Mouse (Mus musculus): Measurements from ENCODE around the gene Aars2.

GRCm38 (mm10) chr17:45515806-45516205 is 9.2 kb downstream of the Aars2 start:
- TF ChIP-seq GATA1 (IDR thresholded peaks at IDR 0.05; ENCODE audit: low read depth, low read length) (no peak), POLR2AphosphoS2 (IDR thresholded peaks at IDR 0.05; ENCODE audit: low read length) (no peak), CTCF (IDR thresholded peaks at IDR 0.05 in 2 of 3, conservative IDR thresholded peaks at IDR 0.05 in 1 of 3; ENCODE audit: control insufficient read depth in 1 of 3, insufficient read depth in 1 of 3, low read depth in 2 of 3, low read length in 3 of 3, poor library complexity in 1 of 3, severe bottlenecking in 1 of 3) (no peak)
